Mouse (Mus musculus) ES-E14 (cell line): ENCODE data around the gene Chid1. TPM values are rescaled to one million over a fixed set of nuclear protein-coding genes. Genes with fewer than 3 reads are reported as not detected.

ENCODE experiments used
- DNase-seq: peaks from one replicate; pipeline ENCODE4 v3.0.0-alpha.2; 2013; ENCODE audit warnings: low read depth, low spot score
- H3K27ac ChIP-seq: 2 replicates; pipeline ENCODE4 v1.5.1; 2012; ENCODE audit warnings: low read depth, mild to moderate bottlenecking, low read length, moderate library complexity, mixed read lengths; ENCODE audit not compliant: poor library complexity, insufficient read depth, severe bottlenecking
- H3K36me3 ChIP-seq: 2 replicates; pipeline ENCODE4 v1.6.1; 2012; ENCODE audit warnings: mild to moderate bottlenecking, low read length, moderate library complexity, mixed read lengths; ENCODE audit not compliant: control insufficient read depth, poor library complexity, insufficient read depth, severe bottlenecking
- H3K4me1 ChIP-seq, 2 experiments: fragments of 150-350 bp in 1 of 2; sonication (generic) in 1 of 2; 2 replicates each; pipeline ENCODE4 v1.6.1; 2012; ENCODE audit warnings: low read length in 2 of 2, mild to moderate bottlenecking in 1 of 2, mixed read lengths in 1 of 2; ENCODE audit not compliant: control insufficient read depth in 2 of 2, insufficient read depth in 2 of 2, poor library complexity in 1 of 2
- H3K4me3 ChIP-seq, 2 experiments: fragments of 150-350 bp in 1 of 2; sonication (generic) in 1 of 2; 2 replicates each; pipeline ENCODE4 v1.5.1; 2012; ENCODE audit warnings: low read length in 2 of 2, low read depth in 1 of 2, mild to moderate bottlenecking in 1 of 2, mixed read lengths in 1 of 2; ENCODE audit not compliant: insufficient read depth in 1 of 2, poor library complexity in 1 of 2, severe bottlenecking in 1 of 2
- H3K9ac ChIP-seq: 2 replicates; pipeline ENCODE4 v1.6.1; 2012; ENCODE audit warnings: low read depth, mild to moderate bottlenecking, low read length, mixed read lengths; ENCODE audit not compliant: poor library complexity, insufficient read depth, severe bottlenecking
- H3K9me3 ChIP-seq: fragments of 150-350 bp; sonication (generic); 2 replicates; pipeline ENCODE4 v1.6.1; 2012; ENCODE audit warnings: low read depth, mild to moderate bottlenecking, low read length; ENCODE audit not compliant: control insufficient read depth, insufficient read depth
- CHD2 ChIP-seq: IDR thresholded peaks from 2 replicates; pipeline ENCODE4 v1.6.1; 2014; ENCODE audit warnings: mild to moderate bottlenecking, low read depth, low read length, inconsistent platforms
- HCFC1 ChIP-seq: IDR thresholded peaks from 2 replicates; pipeline ENCODE4 v1.6.1; 2012; ENCODE audit warnings: low read length, inconsistent platforms, borderline replicate concordance; ENCODE audit not compliant: insufficient read depth
- MAFK ChIP-seq: IDR thresholded peaks from 2 replicates; pipeline ENCODE4 v1.6.1; 2014; ENCODE audit warnings: mild to moderate bottlenecking, low read depth, low read length, inconsistent platforms; ENCODE audit not compliant: insufficient read depth
- ZC3H11A ChIP-seq: IDR thresholded peaks from 2 replicates; pipeline ENCODE4 v1.6.1; 2012; ENCODE audit warnings: low read depth, mild to moderate bottlenecking, inconsistent platforms, low read length, borderline replicate concordance
- ZNF384 ChIP-seq: IDR thresholded peaks from 2 replicates; pipeline ENCODE4 v1.6.1; 2012; ENCODE audit warnings: low read depth, low read length, inconsistent platforms
- in situ Hi-C, 2 experiments: fragments of 600-800 bp; cut with MboI; formaldehyde crosslinking; loops; one replicate each; pipeline ENCODE4 v1.15.1; 2025; ENCODE audit warnings: low sequenced_read_pairs in 2 of 2, inconsistent platforms in 1 of 2; ENCODE audit not compliant: unreplicated experiment in 2 of 2
- total RNA-seq: library from RNA; depleted of rRNA; stranded (reverse); fragments of 300-350 nt; gene quantifications from 2 replicates; pipeline ENCODE4 v1.2.3, GENCODE M21; 2012

Chid1 gene
- total RNA-seq, 1 experiment = 30.1 TPM

DNA sequence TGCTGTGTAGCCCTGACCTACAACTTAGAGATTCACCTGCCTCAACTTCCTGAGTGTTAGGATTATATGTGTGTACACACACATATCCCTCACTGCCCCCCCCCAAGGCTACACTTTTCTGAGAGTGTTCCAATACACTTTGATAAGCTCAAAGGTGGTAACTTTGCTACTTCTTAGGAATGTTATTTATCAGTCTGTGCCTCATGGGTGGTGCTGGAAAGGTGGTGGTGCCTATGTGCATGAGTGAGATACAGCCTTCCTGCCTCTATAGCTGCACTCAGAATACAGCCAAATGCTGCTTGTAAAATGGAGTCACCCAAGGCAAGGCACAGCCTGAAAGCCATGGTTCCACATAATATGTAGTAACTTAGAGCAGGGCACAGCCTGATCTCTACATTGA is 19.3 kb upstream of the Chid1 start:
- Histone ChIP-seq H3K9me3 (no peaks in the 10 kb centered on the region), H3K4me1 (no peaks in the 10 kb centered on the region; a peak in 1 of 4 replicates), H3K27ac (no peak overlapping the region), H3K4me3 (no peak overlapping the region), H3K9ac (no peak overlapping the region), H3K36me3 (no peaks in the 10 kb centered on the region)
- TF ChIP-seq ZC3H11A = no peak
- TF ChIP-seq CHD2 = no peak
- TF ChIP-seq HCFC1 = no peak
- TF ChIP-seq MAFK = no peak
- TF ChIP-seq ZNF384 = no peak
- in situ Hi-C loops = no loop called here
- no peak for DNase-seq

DNA sequence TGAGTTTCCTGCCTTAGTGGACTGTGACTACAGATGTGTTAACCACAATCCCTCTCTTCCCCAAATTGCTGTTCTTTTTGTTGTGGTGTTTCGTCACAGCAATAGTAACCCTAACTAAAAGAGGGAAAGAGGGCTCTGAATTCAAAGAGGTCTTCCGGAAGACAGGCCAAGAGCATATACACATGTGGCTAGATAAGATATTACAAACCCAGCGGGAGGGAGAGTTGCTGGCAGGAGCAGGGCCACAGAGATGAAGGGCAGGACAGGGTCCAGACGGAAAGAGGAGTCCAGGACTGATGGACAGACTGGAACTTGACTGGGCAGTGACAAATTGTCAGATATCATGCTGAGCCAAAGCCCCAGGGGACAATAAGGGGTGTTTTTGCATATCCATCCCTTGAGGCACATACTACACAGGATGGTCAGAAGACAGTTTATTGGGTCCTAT is 18.7 kb upstream of the Chid1 start:
- H3K9ac ChIP-seq = no peak overlapping the region
- no peaks in the 10 kb centered on the region for H3K36me3 ChIP-seq
- no peak for TF ChIP-seq CHD2
- no peak for TF ChIP-seq HCFC1
- TF ChIP-seq ZC3H11A = no peak
- no peak for TF ChIP-seq MAFK
- no peak for TF ChIP-seq ZNF384
- no peaks in the 10 kb centered on the region for H3K9me3 ChIP-seq
- H3K4me1 ChIP-seq = no peaks in the 10 kb centered on the region; a peak in 1 of 4 replicates
- no peak for DNase-seq
- H3K27ac ChIP-seq = no peak overlapping the region
- no peak overlapping the region for H3K4me3 ChIP-seq
- in situ Hi-C loops = no loop called here

DNA sequence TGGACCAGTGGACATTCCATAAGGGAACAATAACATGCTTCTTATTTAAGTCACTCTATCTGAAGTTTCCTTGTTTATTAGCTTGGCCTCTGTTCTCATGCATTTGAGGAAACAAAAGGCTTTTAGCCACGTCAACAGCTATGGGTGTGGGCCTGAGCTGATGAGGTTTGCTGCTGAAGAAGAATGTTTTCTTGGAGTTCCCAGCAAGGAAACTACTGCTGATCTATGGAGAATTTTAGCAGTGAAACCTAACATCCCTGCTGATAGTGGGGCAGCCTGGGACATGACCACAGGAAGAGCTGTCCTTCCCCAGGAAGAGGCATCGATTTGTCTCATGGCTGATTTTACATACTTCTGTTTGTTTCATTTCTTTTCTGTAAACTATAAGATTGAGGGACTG is 10.8 kb upstream of the Chid1 start:
- in situ Hi-C loops = no loop called here
- no peaks in the 10 kb centered on the region for H3K36me3 ChIP-seq
- no peak overlapping the region for H3K9ac ChIP-seq

DNA sequence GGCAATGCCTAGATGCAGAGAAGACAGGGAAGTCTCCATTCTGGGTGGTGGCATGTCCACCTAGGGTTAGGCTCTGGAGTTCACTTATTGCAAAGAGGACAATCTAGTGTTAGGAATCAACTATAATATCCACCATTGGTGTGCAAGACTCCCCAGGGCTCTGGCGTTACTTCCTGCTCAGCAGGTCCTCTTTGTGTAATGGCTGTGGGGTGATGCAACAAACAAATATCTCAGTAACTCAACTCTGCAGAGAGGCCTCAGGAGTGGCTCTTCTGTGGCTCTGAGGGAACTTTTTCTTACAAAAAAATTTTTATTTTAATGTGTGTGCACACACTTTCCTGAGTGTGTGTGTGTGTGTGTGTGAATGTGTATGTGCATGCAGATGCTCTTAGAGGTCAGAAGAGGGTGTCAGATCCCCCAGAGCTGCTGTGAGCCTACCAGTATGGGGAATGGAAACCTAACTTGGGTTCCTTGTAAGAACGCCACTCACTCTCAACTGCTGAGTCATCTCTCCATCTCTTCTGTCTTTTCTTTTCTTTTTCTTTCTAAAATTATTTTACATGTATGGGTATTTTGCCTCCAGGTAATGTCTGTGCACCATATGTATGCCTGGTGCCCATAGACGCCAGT is 9.9 kb upstream of the Chid1 start:
- DNase-seq = no peak
- H3K9ac ChIP-seq = no peak overlapping the region
- peaks cover 0 to 3% of the 10 kb centered on the region in 2 experiments; a peak in 1 of 4 replicates for H3K4me1 ChIP-seq
- H3K4me3 ChIP-seq = no peak overlapping the region
- no peaks in the 10 kb centered on the region for H3K36me3 ChIP-seq
- TF ChIP-seq ZNF384 = no peak
- TF ChIP-seq HCFC1 = no peak
- TF ChIP-seq ZC3H11A = no peak
- TF ChIP-seq CHD2 = no peak
- TF ChIP-seq MAFK = no peak
- H3K9me3 ChIP-seq = no peaks in the 10 kb centered on the region
- in situ Hi-C loops = no loop called here
- H3K27ac ChIP-seq = no peak overlapping the region

More for the DNA sequence above, 10.8 kb upstream of the Chid1 start:
- no peak for DNase-seq
- no peak overlapping the region for H3K27ac ChIP-seq
- no peaks in the 10 kb centered on the region for H3K9me3 ChIP-seq
- H3K4me3 ChIP-seq = no peak overlapping the region
- H3K4me1 ChIP-seq = peaks cover 0 to 3% of the 10 kb centered on the region in 2 experiments; a peak in 1 of 4 replicates
- TF ChIP-seq CHD2 = no peak
- no peak for TF ChIP-seq ZC3H11A
- no peak for TF ChIP-seq MAFK
- no peak for TF ChIP-seq HCFC1
- no peak for TF ChIP-seq ZNF384

DNA sequence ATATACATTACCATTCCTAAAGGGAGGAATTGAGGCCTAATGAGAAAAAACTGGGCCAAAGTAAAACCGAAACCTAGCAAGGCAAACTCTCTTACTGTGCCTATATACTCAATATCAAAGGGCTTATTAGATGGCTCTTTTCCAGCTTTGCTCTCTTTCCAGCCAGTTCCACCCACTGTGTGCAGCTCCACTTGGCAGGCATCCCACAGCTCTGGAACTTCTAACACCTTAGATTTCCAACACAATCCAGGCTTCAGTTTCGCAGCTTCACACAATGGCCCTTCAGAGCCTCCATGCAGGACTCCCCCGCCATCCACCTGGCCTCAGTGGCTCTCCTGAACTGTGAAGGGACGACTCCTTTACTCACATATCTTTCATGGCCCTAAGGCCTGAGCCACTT is 5.0 kb upstream of the Chid1 start:
- in situ Hi-C loops = no loop called here
- Histone ChIP-seq H3K9me3 (no peaks in the 10 kb centered on the region), H3K4me3 (no peak overlapping the region), H3K4me1 (peaks cover 0 to 3% of the 10 kb centered on the region in 2 experiments; a peak in 1 of 4 replicates), H3K27ac (no peak overlapping the region), H3K36me3 (no peaks in the 10 kb centered on the region), H3K9ac (no peak overlapping the region)
- no peak for DNase-seq
- TF ChIP-seq HCFC1 = no peak
- TF ChIP-seq ZC3H11A = no peak
- TF ChIP-seq ZNF384 = no peak
- TF ChIP-seq MAFK = no peak
- no peak for TF ChIP-seq CHD2
